Mouse (Mus musculus) heart, postnatal 14 days (tissue): ENCODE data around the gene Cfap61. TPM values are rescaled to one million over a fixed set of nuclear protein-coding genes. Genes with fewer than 3 reads are reported as not detected.

Source experiments
- DNase-seq, 2 experiments: peaks; one replicate each; pipeline ENCODE4 v3.0.0; 2021 to 2022
- intact Hi-C: fragments of 180-260 bp; cut with DNase I; formaldehyde crosslinking; loops from one replicate; pipeline ENCODE4 v1.15.1; 2025
- total RNA-seq, 2 experiments: library from RNA; stranded (reverse); gene quantifications; 2 replicates each; pipeline ENCODE4 v1.2.3; 2021

The Cfap61 gene
- total RNA-seq, 2 experiments from 2014 or later, result 0.68 to 2.7 TPM

- intact Hi-C loops, result no loop called here
- no peak for DNase-seq
Observed at GRCm38 (mm10) chr2:145948402-145948954, 13.9 kb downstream of the Cfap61 start.

GRCm38 (mm10) chr2:145949475-145950068 lies 15.0 kb downstream of the Cfap61 start:
- intact Hi-C loops, result loop anchor here (10.0 kb wide), 1 partner anchor 305 kb away; no protein-coding TSS in a partner anchor
- no peak for DNase-seq

DNA sequence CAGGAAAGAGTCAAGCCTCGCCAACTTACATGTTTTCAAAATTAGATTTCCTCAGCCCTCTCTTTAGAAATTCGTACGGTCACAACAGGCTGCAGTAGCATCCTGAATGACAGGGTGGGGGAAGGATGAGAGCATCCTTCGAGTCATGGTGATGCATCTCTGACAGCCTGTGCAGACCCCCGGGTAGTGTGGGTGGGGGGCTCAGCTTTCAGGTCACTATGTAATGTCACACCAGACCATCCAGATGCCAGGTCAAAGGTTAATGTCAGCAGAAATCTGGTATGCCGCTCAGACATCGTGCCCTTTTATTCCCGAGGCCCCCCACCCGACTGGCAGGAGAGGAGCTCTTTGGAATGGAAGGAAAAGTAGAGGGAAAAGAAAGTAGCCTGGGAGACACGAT lies 15.7 kb downstream of the Cfap61 start:
- intact Hi-C loops, result loop anchor here (10.0 kb wide), 1 partner anchor 305 kb away; no protein-coding TSS in a partner anchor
- DNase-seq, result no peak

GRCm38 (mm10) chr2:145952726-145953125 lies 18.1 kb downstream of the Cfap61 start:
- DNase-seq, result no peak
- intact Hi-C loops, result loop anchor here (10.0 kb wide), 1 partner anchor 302 kb away; no protein-coding TSS in a partner anchor

DNA sequence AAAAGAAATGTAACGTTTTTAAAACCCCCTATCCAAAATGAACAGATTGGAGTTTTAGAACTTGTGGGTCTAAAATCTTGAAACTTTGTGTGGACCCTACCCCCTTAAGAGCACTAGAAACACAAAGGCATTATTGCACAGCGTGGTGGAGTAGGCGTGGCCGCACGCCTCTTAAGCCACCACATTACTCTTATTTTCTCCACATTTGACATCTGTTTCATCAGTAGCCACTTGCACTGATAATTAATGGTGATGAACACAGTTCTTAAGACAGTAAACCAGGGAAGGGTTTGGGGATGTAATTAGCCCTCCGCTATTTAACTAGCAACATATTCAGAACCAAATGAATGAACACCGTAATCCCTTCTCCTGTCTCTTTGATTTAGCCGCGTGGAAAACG lies 21.3 kb downstream of the Cfap61 start:
- DNase-seq, result no peak
- intact Hi-C loops, result loop anchor here (5.0 to 10.0 kb wide), 2 partner anchors 251 to 299 kb away; no protein-coding TSS in a partner anchor

- intact Hi-C loops, result loop anchor here (5.0 to 10.0 kb wide), 2 partner anchors 251 to 298 kb away; no protein-coding TSS in a partner anchor
- DNase-seq, result no peak
Observed at GRCm38 (mm10) chr2:145956318-145956717, 21.7 kb downstream of the Cfap61 start.

GRCm38 (mm10) chr2:145957450-145957849 lies 22.9 kb downstream of the Cfap61 start:
- intact Hi-C loops, result loop anchor here (1.0 to 10.0 kb wide), 3 partner anchors 250 to 458 kb away; no protein-coding TSS in a partner anchor
- no peak for DNase-seq

DNA sequence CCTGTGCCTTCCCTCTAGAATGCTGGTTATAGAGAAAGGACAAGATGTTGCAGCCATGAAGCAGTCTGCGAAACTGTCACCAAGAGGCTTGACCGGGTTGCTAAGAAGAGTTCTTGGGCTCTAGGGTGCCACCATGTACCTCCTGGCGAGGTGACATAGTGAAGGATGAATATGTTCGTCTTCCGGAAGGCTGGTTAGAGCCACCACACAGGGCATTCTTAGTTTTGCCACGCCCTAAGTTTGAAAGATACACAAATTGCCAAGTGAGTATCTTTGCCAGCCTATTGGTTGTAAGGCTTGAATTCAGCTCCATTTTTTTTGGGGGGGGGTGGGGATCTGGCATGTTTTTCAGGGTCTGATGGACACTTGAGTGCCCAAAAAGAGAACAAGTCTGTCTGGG lies 23.5 kb downstream of the Cfap61 start:
- intact Hi-C loops, result loop anchor here (5.0 to 10.0 kb wide), 2 partner anchors 249 to 297 kb away; no protein-coding TSS in a partner anchor
- no peak for DNase-seq

DNA sequence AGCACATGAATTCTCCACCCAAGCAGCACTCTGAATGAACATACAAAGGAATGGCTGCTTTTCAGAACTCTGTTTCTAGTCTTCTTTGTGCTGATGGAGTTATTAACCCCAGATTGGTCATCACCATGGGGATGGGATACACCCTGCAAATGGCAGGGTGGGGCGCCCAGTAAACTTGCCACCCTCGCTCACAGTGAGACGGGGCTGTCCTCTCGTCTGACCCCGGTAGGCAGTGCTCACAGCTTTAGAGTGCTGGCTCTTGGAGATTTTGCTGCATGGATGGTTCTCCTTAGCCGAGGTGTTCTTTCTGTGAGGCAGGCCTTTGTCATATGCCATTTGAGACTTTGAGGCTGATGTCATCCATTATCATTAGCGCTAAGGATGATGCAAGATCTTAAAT lies 24.0 kb downstream of the Cfap61 start:
- intact Hi-C loops, result loop anchor here (5.0 to 10.0 kb wide), 2 partner anchors 249 to 296 kb away; no protein-coding TSS in a partner anchor
- no peak for DNase-seq

- no peak for DNase-seq
- intact Hi-C loops, result no loop called here
Observed at GRCm38 (mm10) chr2:145961861-145962260, 27.3 kb downstream of the Cfap61 start.

- no peak for DNase-seq
- intact Hi-C loops, result no loop called here
Observed at GRCm38 (mm10) chr2:145970751-145971150, 36.2 kb downstream of the Cfap61 start.

- intact Hi-C loops, result no loop called here
- no peak for DNase-seq
Observed at GRCm38 (mm10) chr2:145971237-145972010, 36.8 kb downstream of the Cfap61 start.

DNA sequence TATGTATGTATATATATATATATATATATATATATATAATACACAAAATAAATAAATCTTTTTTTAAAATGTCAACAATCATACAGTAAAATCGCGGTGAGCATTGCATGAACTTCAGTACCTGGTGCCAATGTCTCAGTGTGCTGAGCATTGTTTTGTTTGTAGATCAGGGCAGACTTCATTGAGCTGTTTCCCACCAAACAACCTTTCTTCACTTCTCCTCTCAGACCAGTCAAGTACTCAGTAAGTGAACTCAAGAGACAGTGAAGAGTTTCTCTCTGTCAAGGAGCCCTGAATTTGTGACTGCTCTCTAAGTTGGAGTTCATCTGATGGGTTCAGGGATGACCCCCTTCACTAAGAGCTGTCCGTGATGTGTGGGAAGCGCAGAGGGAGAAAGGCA lies 38.0 kb downstream of the Cfap61 start:
- intact Hi-C loops, result no loop called here
- no peak for DNase-seq

DNA sequence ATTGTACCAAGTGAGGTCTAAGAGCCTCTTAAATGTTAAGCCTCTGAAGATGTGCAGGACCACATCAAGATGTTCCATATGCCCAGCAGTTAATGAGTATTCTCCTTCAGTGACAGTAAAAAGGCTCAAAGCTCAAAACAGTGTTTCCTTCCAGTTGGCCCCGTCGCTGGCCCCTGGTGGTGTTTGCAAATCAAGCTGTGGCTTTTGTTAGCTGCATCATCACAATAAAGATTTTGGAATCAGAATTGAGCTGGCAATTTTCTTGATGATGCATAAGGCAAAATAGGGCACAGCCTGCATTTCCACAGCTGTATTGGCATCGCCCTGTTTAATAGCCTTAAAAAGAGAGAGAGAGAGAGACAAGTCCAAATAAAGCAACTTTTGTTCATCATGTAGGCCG lies 45.0 kb downstream of the Cfap61 start:
- intact Hi-C loops, result no loop called here
- DNase-seq, result no peak

GRCm38 (mm10) chr2:145980881-145981280 lies 46.3 kb downstream of the Cfap61 start:
- intact Hi-C loops, result no loop called here

GRCm38 (mm10) chr2:145981699-145982112 lies 47.1 kb downstream of the Cfap61 start:
- DNase-seq, result no peak
- intact Hi-C loops, result no loop called here

More at GRCm38 (mm10) chr2:145980881-145981280, 46.3 kb downstream of the Cfap61 start:
- DNase-seq, result no peak

- DNase-seq, result no peak
- intact Hi-C loops, result no loop called here
Observed at GRCm38 (mm10) chr2:145982317-145983045, 47.9 kb downstream of the Cfap61 start.

DNA sequence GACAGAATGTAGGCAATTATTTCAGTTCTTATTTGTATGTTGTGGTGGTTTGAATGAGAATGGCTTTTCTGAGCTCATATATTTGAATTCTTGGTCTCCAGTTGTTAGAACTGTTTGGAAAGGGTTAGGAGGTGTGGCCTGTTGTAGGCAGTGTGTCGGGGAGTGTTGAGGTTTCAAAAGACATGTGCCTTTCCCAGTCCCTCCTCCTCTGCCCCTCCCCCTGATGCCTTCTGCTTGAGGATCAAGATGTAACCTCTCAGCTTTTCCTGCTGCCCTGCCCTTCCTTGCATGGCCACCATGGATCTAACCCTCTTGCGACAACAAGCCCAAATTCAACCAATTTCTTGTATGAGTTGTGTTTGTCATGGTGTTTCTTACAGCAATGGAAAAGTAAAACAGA lies 53.2 kb downstream of the Cfap61 start:
- no peak for DNase-seq
- intact Hi-C loops, result no loop called here

GRCm38 (mm10) chr2:145990446-145990845 lies 55.9 kb downstream of the Cfap61 start:
- intact Hi-C loops, result no loop called here
- no peak for DNase-seq

DNA sequence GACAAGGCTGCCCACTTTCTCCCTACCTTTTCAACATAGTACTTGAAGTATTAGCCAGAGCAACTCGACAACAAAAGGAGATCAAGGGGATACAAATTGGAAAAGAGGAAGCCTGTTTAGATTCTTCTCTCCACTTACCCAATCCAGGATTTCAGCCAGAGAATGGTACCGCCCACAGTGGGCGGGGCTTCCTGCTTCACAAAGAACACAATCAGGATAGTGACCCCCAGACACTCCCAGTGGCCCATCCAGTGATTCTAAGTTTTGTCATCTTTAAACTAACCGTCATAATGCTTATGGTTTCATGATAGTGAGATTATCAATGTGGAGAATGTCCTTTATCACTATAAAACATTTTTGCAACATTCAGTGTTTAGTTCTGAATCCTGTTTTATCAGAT lies 61.9 kb downstream of the Cfap61 start:
- intact Hi-C loops, result no loop called here
- DNase-seq, result no peak
